Mouse (Mus musculus): ENCODE data around the gene Abhd8.

- no peak for TF ChIP-seq CTCF (conservative IDR thresholded peaks at IDR 0.05; ENCODE audit: low read length)
- TF ChIP-seq POU5F1 (IDR thresholded peaks at IDR 0.05; ENCODE audit: borderline replicate concordance, low read length): no peak
These were observed 669 bp downstream of the Abhd8 start for GRCm38 (mm10) chr8:71462786-71463185.
